Mouse (Mus musculus): ENCODE results near the gene Slit3. TPM values are rescaled to one million over a fixed set of nuclear protein-coding genes. Genes with fewer than 3 reads are reported as not detected.
A peak's percentile ranks its signal among the peaks of the same experiment; 100 is the strongest.

Slit3 gene
- polyA plus RNA-seq, 1 experiment from 2014 or later: 7.4 TPM

DNA sequence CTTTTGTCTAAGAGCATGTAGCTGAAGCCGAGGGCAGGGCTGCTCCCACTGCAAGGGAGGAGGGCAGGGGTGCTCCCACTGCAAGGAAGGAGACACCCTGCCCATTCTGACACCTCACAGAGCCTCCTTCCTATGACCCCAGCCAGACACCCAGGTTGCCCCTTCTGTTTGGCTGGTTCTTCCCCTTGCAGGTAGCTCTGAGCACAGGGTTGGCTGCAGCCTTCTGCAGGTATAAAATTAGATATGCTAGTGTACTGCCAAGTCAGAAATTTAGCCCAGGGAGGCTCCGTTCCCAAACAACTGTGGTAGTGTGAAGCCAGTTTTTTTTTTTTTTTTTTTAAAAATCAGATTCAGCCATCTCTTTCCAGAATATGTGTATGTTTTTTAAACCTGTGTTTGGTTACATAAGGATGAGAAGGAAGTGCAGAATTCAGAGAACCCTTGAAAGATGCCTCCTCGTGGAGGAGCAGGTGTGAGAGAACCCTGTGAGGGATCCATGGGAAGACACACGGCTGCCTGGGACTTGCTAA lies 39.7 kb downstream of the Slit3 start:
- ATAC-seq (replicated peaks; ENCODE audit: low FRiP score): no peak
- Histone ChIP-seq H3K27ac (ENCODE audit: low read depth, low read length) (no peak overlapping the region), H3K4me3 (ENCODE audit: low read depth, low read length) (no peak overlapping the region), H3K9ac (ENCODE audit: low read length) (no peak overlapping the region), H3K27me3 (ENCODE audit: control insufficient read depth, insufficient read depth, low read length) (no peaks in the 10 kb centered on the region), H3K4me1 (replicated peaks; ENCODE audit: control insufficient read depth, insufficient read depth, low read length) (no peaks in the 10 kb centered on the region), H3K9me3 (ENCODE audit: control insufficient read depth, low read length) (no peaks in the 10 kb centered on the region), H3K36me3 (ENCODE audit: control insufficient read depth, insufficient read depth, low read length) (no peaks in the 10 kb centered on the region), H3K4me2 (ENCODE audit: low read depth, low read length, severe bottlenecking) (no peak overlapping the region)
- 91% methylated on average over 4 of the region's 4 CpGs for WGBS
- no peak for DNase-seq (ENCODE audit: low spot score)

DNA sequence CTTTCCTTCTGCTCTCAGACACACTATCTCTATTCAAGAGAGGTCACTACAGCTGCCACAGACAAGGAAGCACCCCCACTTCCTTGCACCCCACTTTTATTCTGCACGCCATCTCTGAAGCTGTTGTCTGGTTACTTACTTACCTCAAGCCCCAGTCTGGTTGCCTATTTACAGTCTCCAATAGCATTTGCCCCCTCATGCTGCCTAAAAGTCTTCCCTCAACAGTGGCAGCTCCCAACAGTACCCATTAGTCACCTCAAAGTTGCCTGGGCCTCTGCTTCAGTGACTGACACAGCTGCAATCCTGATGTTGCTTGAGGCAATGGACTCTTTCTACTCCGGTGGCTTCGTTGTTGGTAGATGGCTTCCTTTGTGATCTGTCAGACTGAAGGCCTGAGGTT lies 42.4 kb downstream of the Slit3 start:
- no peaks in the 10 kb centered on the region for H3K27me3 ChIP-seq (ENCODE audit: control insufficient read depth, insufficient read depth, low read length)
- ATAC-seq (replicated peaks; ENCODE audit: low FRiP score) (no peak), DNase-seq (ENCODE audit: low spot score) (peak; percentile 18)
- no peak overlapping the region for H3K27ac ChIP-seq (ENCODE audit: low read depth, low read length)
- no peaks in the 10 kb centered on the region for H3K9me3 ChIP-seq (ENCODE audit: control insufficient read depth, low read length)
- 92% methylated on average over 3 of the region's 3 CpGs for WGBS
- H3K9ac ChIP-seq (ENCODE audit: low read length): no peak overlapping the region
- H3K36me3 ChIP-seq (ENCODE audit: control insufficient read depth, insufficient read depth, low read length): no peaks in the 10 kb centered on the region
- no peaks in the 10 kb centered on the region for H3K4me1 ChIP-seq (replicated peaks; ENCODE audit: control insufficient read depth, insufficient read depth, low read length)
- no peak overlapping the region for H3K4me3 ChIP-seq (ENCODE audit: low read depth, low read length)
- H3K4me2 ChIP-seq (ENCODE audit: low read depth, low read length, severe bottlenecking): no peak overlapping the region

DNA sequence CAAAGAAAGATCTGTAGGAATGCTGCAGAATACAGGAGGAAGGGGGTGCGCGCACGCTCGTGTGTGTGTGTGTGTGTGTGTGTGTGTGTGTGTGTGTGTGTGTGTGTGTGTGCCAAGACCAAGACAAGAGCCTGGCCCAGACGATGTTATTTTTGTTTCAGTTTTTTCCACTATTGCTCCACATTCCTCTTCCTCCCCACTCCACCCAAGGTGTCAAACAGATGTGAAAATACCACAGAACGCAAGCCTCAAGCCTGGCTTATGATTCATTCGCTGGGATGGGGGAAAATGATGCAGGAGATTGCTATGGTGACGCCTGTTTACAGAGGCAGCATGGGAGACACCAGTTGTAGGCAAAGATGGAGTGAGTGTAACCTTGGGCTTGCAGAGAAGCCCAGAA lies 46.2 kb downstream of the Slit3 start:
- ATAC-seq (replicated peaks; ENCODE audit: low FRiP score) (no peak), DNase-seq (ENCODE audit: low spot score) (no peak)
- no peaks in the 10 kb centered on the region for H3K9me3 ChIP-seq (ENCODE audit: control insufficient read depth, low read length)
- no peak overlapping the region for H3K9ac ChIP-seq (ENCODE audit: low read length)
- no peak overlapping the region for H3K4me2 ChIP-seq (ENCODE audit: low read depth, low read length, severe bottlenecking)
- no peak overlapping the region for H3K27ac ChIP-seq (ENCODE audit: low read depth, low read length)
- H3K4me1 ChIP-seq (replicated peaks; ENCODE audit: control insufficient read depth, insufficient read depth, low read length): no peaks in the 10 kb centered on the region
- H3K27me3 ChIP-seq (ENCODE audit: control insufficient read depth, insufficient read depth, low read length): no peaks in the 10 kb centered on the region
- WGBS: 90% methylated on average over 8 of the region's 8 CpGs
- no peaks in the 10 kb centered on the region for H3K36me3 ChIP-seq (ENCODE audit: control insufficient read depth, insufficient read depth, low read length)
- no peak overlapping the region for H3K4me3 ChIP-seq (ENCODE audit: low read depth, low read length)

- WGBS: 94% methylated on average over 6 of the region's 6 CpGs
- Histone ChIP-seq H3K4me1 (replicated peaks; ENCODE audit: control insufficient read depth, insufficient read depth, low read length) (no peaks in the 10 kb centered on the region), H3K36me3 (ENCODE audit: control insufficient read depth, insufficient read depth, low read length) (no peaks in the 10 kb centered on the region), H3K27ac (ENCODE audit: low read depth, low read length) (no peak overlapping the region), H3K27me3 (ENCODE audit: control insufficient read depth, insufficient read depth, low read length) (no peaks in the 10 kb centered on the region), H3K9ac (ENCODE audit: low read length) (no peak overlapping the region), H3K4me3 (ENCODE audit: low read depth, low read length) (no peak overlapping the region), H3K9me3 (ENCODE audit: control insufficient read depth, low read length) (no peaks in the 10 kb centered on the region), H3K4me2 (ENCODE audit: low read depth, low read length, severe bottlenecking) (no peak overlapping the region)
- DNase-seq (ENCODE audit: low spot score): no peak
- ATAC-seq (replicated peaks; ENCODE audit: low FRiP score): no peak
These were observed 50.5 kb downstream of the Slit3 start for GRCm38 (mm10) chr11:35171505-35171904.

DNA sequence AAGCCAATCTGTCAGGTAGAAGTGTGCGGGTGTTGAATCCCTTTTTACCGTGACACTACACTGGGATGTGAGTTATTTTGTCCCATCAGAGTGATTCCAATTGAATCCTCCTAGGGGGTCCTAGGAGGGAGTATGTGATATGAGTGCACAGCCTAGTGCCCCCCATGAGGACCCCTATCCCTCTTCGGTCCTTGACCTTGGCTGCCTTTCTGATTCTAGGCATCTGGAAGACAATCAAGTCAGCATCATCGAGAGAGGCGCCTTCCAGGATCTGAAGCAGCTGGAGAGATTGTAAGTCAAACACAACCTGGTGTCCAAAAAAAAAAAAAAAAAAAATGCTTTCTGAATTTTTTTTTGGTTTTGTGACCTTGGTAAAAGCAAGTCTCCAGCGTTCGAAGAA lies 56.5 kb downstream of the Slit3 start:
- Histone ChIP-seq H3K27ac (ENCODE audit: low read depth, low read length) (no peak overlapping the region), H3K27me3 (ENCODE audit: control insufficient read depth, insufficient read depth, low read length) (no peaks in the 10 kb centered on the region), H3K4me3 (ENCODE audit: low read depth, low read length) (no peak overlapping the region), H3K4me1 (replicated peaks; ENCODE audit: control insufficient read depth, insufficient read depth, low read length) (no peaks in the 10 kb centered on the region), H3K36me3 (ENCODE audit: control insufficient read depth, insufficient read depth, low read length) (no peaks in the 10 kb centered on the region), H3K9ac (ENCODE audit: low read length) (no peak overlapping the region), H3K4me2 (ENCODE audit: low read depth, low read length, severe bottlenecking) (no peak overlapping the region), H3K9me3 (ENCODE audit: control insufficient read depth, low read length) (no peaks in the 10 kb centered on the region)
- 86% methylated on average over 7 of the region's 7 CpGs for WGBS
- ATAC-seq (replicated peaks; ENCODE audit: low FRiP score) (no peak), DNase-seq (ENCODE audit: low spot score) (no peak)

- WGBS: 59% methylated on average over 24 of the region's 24 CpGs
- no peaks in the 10 kb centered on the region for H3K27me3 ChIP-seq (ENCODE audit: control insufficient read depth, insufficient read depth, low read length)
- H3K4me1 ChIP-seq (replicated peaks; ENCODE audit: control insufficient read depth, insufficient read depth, low read length): no peaks in the 10 kb centered on the region
- no peaks in the 10 kb centered on the region for H3K9me3 ChIP-seq (ENCODE audit: control insufficient read depth, low read length)
- no peak overlapping the region for H3K4me3 ChIP-seq (ENCODE audit: low read depth, low read length)
- H3K27ac ChIP-seq (ENCODE audit: low read depth, low read length): no peak overlapping the region
- DNase-seq (ENCODE audit: low spot score): no peak
- H3K4me2 ChIP-seq (ENCODE audit: low read depth, low read length, severe bottlenecking): no peak overlapping the region
- no peaks in the 10 kb centered on the region for H3K36me3 ChIP-seq (ENCODE audit: control insufficient read depth, insufficient read depth, low read length)
- no peak for ATAC-seq (replicated peaks; ENCODE audit: low FRiP score)
- no peak overlapping the region for H3K9ac ChIP-seq (ENCODE audit: low read length)
These were observed 57.3 kb downstream of the Slit3 start for GRCm38 (mm10) chr11:35178144-35178817.

GRCm38 (mm10) chr11:35179305-35179704 lies 58.3 kb downstream of the Slit3 start:
- DNase-seq (ENCODE audit: low spot score): no peak
- ATAC-seq (replicated peaks; ENCODE audit: low FRiP score): no peak
- no peak overlapping the region for H3K9ac ChIP-seq (ENCODE audit: low read length)
- WGBS: 70% methylated on average over 8 of the region's 8 CpGs
- no peaks in the 10 kb centered on the region for H3K27me3 ChIP-seq (ENCODE audit: control insufficient read depth, insufficient read depth, low read length)
- H3K9me3 ChIP-seq (ENCODE audit: control insufficient read depth, low read length): no peaks in the 10 kb centered on the region
- no peak overlapping the region for H3K4me3 ChIP-seq (ENCODE audit: low read depth, low read length)
- H3K27ac ChIP-seq (ENCODE audit: low read depth, low read length): no peak overlapping the region
- H3K36me3 ChIP-seq (ENCODE audit: control insufficient read depth, insufficient read depth, low read length): no peaks in the 10 kb centered on the region
- H3K4me2 ChIP-seq (ENCODE audit: low read depth, low read length, severe bottlenecking): no peak overlapping the region
- no peaks in the 10 kb centered on the region for H3K4me1 ChIP-seq (replicated peaks; ENCODE audit: control insufficient read depth, insufficient read depth, low read length)

DNA sequence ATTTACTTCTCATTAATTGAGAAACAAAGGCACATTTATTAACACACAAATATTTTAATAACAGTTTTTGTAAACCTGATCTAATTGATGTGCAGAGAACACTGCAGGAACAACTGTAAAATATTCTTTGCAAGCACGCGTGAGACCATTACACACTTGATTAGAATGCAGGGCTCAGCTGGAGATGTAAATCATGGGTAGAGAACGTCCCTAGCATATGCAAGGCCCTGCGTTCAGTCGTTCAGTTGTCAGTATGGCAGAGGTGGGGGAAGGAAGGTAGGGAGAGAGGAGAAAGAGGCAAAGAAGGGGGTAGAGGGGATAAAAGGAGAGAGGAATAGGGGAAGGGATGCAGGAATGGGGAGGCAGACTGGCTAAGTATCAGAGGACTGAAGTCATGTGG lies 61.9 kb downstream of the Slit3 start:
- 78% methylated on average over 5 of the region's 5 CpGs for WGBS
- H3K9ac ChIP-seq (ENCODE audit: low read length): no peak overlapping the region
- no peaks in the 10 kb centered on the region for H3K9me3 ChIP-seq (ENCODE audit: control insufficient read depth, low read length)
- no peak for DNase-seq (ENCODE audit: low spot score)
- ATAC-seq (replicated peaks; ENCODE audit: low FRiP score): no peak
- no peaks in the 10 kb centered on the region for H3K36me3 ChIP-seq (ENCODE audit: control insufficient read depth, insufficient read depth, low read length)
- no peak overlapping the region for H3K4me2 ChIP-seq (ENCODE audit: low read depth, low read length, severe bottlenecking)
- H3K4me3 ChIP-seq (ENCODE audit: low read depth, low read length): no peak overlapping the region
- H3K4me1 ChIP-seq (replicated peaks; ENCODE audit: control insufficient read depth, insufficient read depth, low read length): no peaks in the 10 kb centered on the region
- no peak overlapping the region for H3K27ac ChIP-seq (ENCODE audit: low read depth, low read length)
- H3K27me3 ChIP-seq (ENCODE audit: control insufficient read depth, insufficient read depth, low read length): no peaks in the 10 kb centered on the region

DNA sequence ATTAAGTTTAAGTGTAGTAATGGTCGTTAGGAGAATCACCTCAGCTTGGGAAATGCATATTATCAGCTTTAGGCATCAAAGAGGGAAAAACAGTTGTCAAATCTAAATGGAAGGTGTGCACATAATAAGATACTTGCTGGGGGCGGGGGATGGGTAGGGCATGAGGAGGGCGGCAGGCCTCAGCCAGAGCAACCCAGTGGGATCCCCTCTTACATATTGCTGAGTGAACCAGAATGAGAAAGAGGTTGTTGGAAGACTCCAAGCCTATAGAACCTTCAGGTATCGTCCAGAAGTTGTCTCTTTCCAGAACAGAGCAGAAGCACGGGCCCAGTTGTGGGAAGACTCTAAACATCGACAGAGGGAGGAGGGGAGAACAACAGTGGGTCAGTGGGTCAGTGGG lies 73.8 kb downstream of the Slit3 start:
- ATAC-seq (replicated peaks; ENCODE audit: low FRiP score): no peak
- 78% methylated on average over 6 of the region's 6 CpGs for WGBS
- Histone ChIP-seq H3K36me3 (ENCODE audit: control insufficient read depth, insufficient read depth, low read length) (no peaks in the 10 kb centered on the region), H3K4me3 (ENCODE audit: low read depth, low read length) (no peak overlapping the region), H3K9ac (ENCODE audit: low read length) (no peak overlapping the region), H3K4me2 (ENCODE audit: low read depth, low read length, severe bottlenecking) (no peak overlapping the region), H3K27me3 (ENCODE audit: control insufficient read depth, insufficient read depth, low read length) (no peaks in the 10 kb centered on the region), H3K27ac (ENCODE audit: low read depth, low read length) (no peak overlapping the region), H3K4me1 (replicated peaks; ENCODE audit: control insufficient read depth, insufficient read depth, low read length) (no peaks in the 10 kb centered on the region), H3K9me3 (ENCODE audit: control insufficient read depth, low read length) (no peaks in the 10 kb centered on the region)
- no peak for DNase-seq (ENCODE audit: low spot score)
